Comparison of ENCODE assay signal across 7 mouse cellular contexts in the genomic region with DNA sequence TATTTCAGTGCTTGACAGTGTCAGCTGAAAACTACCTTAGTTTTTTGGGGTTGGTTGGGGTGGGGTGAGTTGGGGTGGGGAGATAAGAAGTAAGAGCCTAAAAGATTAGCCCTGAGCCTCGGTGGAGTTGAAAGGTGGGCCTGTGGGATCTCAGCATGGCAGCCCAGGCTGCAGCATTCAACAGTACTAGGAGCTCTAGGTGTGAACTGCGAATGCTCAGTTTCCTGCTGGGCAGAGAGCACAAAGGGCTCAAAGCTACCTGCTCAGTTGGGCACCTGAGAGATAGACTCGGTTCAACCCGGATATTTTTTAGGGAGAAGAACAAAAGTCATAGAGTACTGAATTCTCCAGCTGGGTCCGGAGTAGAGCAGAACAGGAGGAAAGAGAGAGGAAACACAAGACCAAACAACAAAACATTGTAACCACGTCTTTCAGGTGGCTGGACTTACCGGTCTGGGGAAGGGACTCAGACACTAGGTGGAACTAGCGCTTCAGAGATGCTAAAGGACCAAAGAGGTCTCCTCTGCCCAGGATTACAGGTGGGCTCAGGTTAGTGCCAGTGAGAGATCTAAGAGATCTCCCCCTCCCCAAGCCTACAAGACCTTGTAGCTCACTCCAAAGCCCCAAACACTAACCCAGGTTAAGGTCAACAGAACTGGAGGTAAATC. TPM values are rescaled to one million over a fixed set of nuclear protein-coding genes. Genes with fewer than 3 reads are reported as not detected.
DNase-seq lines count a peak whose midpoint lies in the region; ATAC-seq and TF ChIP-seq lines count a peak whose summit lies in the region.

No protein-coding gene starts in this region.

- WGBS in liver, embryonic 11.5 days = 9% methylated on average over 8 of the region's 8 CpGs
- WGBS in liver, postnatal 0 days (ENCODE audit: insufficient replicate concordance) = 4% methylated on average over 8 of the region's 8 CpGs
- 16% methylated on average over 8 of the region's 8 CpGs for WGBS in intestine, embryonic 14.5 days
- WGBS in olfactory bulb, adult 2 months = 22% methylated on average over 8 of the region's 8 CpGs

- TF ChIP-seq EP300 in liver, postnatal 0 days (IDR thresholded peaks at IDR 0.05; ENCODE audit: low read depth) = no peak

- H3K27ac ChIP-seq in liver, embryonic 11.5 days (ENCODE audit: low read depth, low read length) = no peak overlapping the region
- H3K27ac ChIP-seq in liver, postnatal 0 days (ENCODE audit: low read depth) = no peak overlapping the region
- peak overlapping the region; percentile 69; the same call in 1 of the 2 replicates for H3K27ac ChIP-seq in cortical plate, adult 2 months (ENCODE audit: insufficient read depth, low read length)
- H3K27ac ChIP-seq in intestine, embryonic 14.5 days (ENCODE audit: low read depth) = no peak overlapping the region
- peak overlapping the region; percentile 37 for H3K27ac ChIP-seq in olfactory bulb, adult 2 months (ENCODE audit: insufficient read depth, low read depth, low read length)

- TF ChIP-seq POLR2A in cortical plate, adult 2 months (IDR thresholded peaks at IDR 0.05; ENCODE audit: extremely low read depth, insufficient read depth, low read length) = no peak
- TF ChIP-seq POLR2A in olfactory bulb, adult 2 months (IDR thresholded peaks at IDR 0.05; ENCODE audit: insufficient read depth, low read depth, low read length) = no peak

- no peaks in the 10 kb centered on the region for H3K9me3 ChIP-seq in liver, embryonic 11.5 days (ENCODE audit: control insufficient read depth, low read length)
- H3K9me3 ChIP-seq in liver, postnatal 0 days (ENCODE audit: low read length) = no peaks in the 10 kb centered on the region
- no peaks in the 10 kb centered on the region for H3K9me3 ChIP-seq in intestine, embryonic 14.5 days (ENCODE audit: control insufficient read depth, low read length)

- ATAC-seq in liver, embryonic 11.5 days (replicated peaks; ENCODE audit: low FRiP score) = no peak
- no peak for ATAC-seq in liver, postnatal 0 days
- 0 out of 2 replicates have a peak, but pooled peaks have one; percentile 23 for ATAC-seq in intestine, embryonic 14.5 days (replicated peaks; ENCODE audit: low FRiP score, low TSS enrichment, low read depth)

- no peak overlapping the region for H3K9ac ChIP-seq in liver, embryonic 11.5 days (ENCODE audit: low read depth, low read length)
- no peak overlapping the region for H3K9ac ChIP-seq in liver, postnatal 0 days (replicated peaks)
- H3K9ac ChIP-seq in intestine, embryonic 14.5 days (ENCODE audit: low read length) = no peak overlapping the region

- 0 out of 2 replicates have a peak, but pooled peaks cover 5% of the 10 kb centered on the region for H3K27me3 ChIP-seq in liver, embryonic 11.5 days (replicated peaks; ENCODE audit: control insufficient read depth, insufficient read depth, low read length)
- peaks cover 3% of the 10 kb centered on the region; the same call in 1 of the 2 replicates for H3K27me3 ChIP-seq in liver, postnatal 0 days (ENCODE audit: insufficient read depth, low read length)
- H3K27me3 ChIP-seq in intestine, embryonic 14.5 days (replicated peaks; ENCODE audit: control insufficient read depth, insufficient read depth, low read length) = peaks cover 6% of the 10 kb centered on the region; the same call in 1 of the 2 replicates

- no peaks in the 10 kb centered on the region for H3K36me3 ChIP-seq in liver, embryonic 11.5 days (ENCODE audit: control insufficient read depth, insufficient read depth, low read length)
- H3K36me3 ChIP-seq in liver, postnatal 0 days (replicated peaks; ENCODE audit: insufficient read depth, low read length) = no peaks in the 10 kb centered on the region
- no peaks in the 10 kb centered on the region for H3K36me3 ChIP-seq in intestine, embryonic 14.5 days (ENCODE audit: control insufficient read depth, insufficient read depth, low read length)

- DNase-seq in liver, embryonic 11.5 days (ENCODE audit: low spot score) = no peak
- no peak for DNase-seq in liver, postnatal 0 days
- DNase-seq in intestine, embryonic 14.5 days (ENCODE audit: low spot score) = no peak
- no peak for DNase-seq in natural killer cell, adult 2 months (ENCODE audit: low spot score in 2 of 2)
- no peak for DNase-seq in embryo, embryonic 10.5 days (ENCODE audit: low spot score)

- no peaks in the 10 kb centered on the region for H3K4me1 ChIP-seq in liver, embryonic 11.5 days (replicated peaks; ENCODE audit: control insufficient read depth, insufficient read depth, low read length)
- H3K4me1 ChIP-seq in liver, postnatal 0 days (ENCODE audit: insufficient read depth) = no peaks in the 10 kb centered on the region
- H3K4me1 ChIP-seq in cortical plate, adult 2 months (ENCODE audit: control insufficient read depth, insufficient read depth, low read length) = no peaks in the 10 kb centered on the region
- no peaks in the 10 kb centered on the region for H3K4me1 ChIP-seq in intestine, embryonic 14.5 days (replicated peaks; ENCODE audit: control insufficient read depth, insufficient read depth, low read length)
- peaks cover 4% of the 10 kb centered on the region; the same call in 1 of the 2 replicates for H3K4me1 ChIP-seq in olfactory bulb, adult 2 months (ENCODE audit: control insufficient read depth, insufficient read depth, low read length)

- no peak for TF ChIP-seq CTCF in liver, postnatal 0 days (IDR thresholded peaks at IDR 0.05; ENCODE audit: low read depth)
- TF ChIP-seq CTCF in cortical plate, adult 2 months (IDR thresholded peaks at IDR 0.05; ENCODE audit: extremely low read depth, insufficient read depth, low read length) = peak; percentile 37
- TF ChIP-seq CTCF in olfactory bulb, adult 2 months (IDR thresholded peaks at IDR 0.05; ENCODE audit: insufficient read depth, low read depth, low read length) = no peak

- no peak overlapping the region for H3K4me2 ChIP-seq in liver, embryonic 11.5 days
- no peak overlapping the region for H3K4me2 ChIP-seq in liver, postnatal 0 days (ENCODE audit: low read depth, low read length)
- peak overlapping the region; percentile 77 for H3K4me2 ChIP-seq in intestine, embryonic 14.5 days (ENCODE audit: low read length)

- peak overlapping the region; percentile 29; the same call in 1 of the 2 replicates for H3K4me3 ChIP-seq in liver, embryonic 11.5 days (ENCODE audit: low read depth, low read length)
- H3K4me3 ChIP-seq in liver, postnatal 0 days (ENCODE audit: low read depth, low read length) = no peak overlapping the region
- H3K4me3 ChIP-seq in cortical plate, adult 2 months (ENCODE audit: insufficient read depth, low read length) = peak overlapping the region; percentile 74
- H3K4me3 ChIP-seq in intestine, embryonic 14.5 days (ENCODE audit: low read depth, low read length) = peak overlapping the region; percentile 41; the same call in 1 of the 2 replicates
- H3K4me3 ChIP-seq in olfactory bulb, adult 2 months (ENCODE audit: insufficient read depth, low read depth, low read length) = peak overlapping the region; percentile 96

RNA-seq across cellular contexts. Expression of a gene that starts 1.0 kb away (rescaled TPM):
- polyA plus RNA-seq in liver, embryonic 11.5 days (2014; fragmentation: Nextera tagmentation; extraction: Ambion mirVana) = 0.84 and 1.1 TPM in 2 replicates
- polyA plus RNA-seq in liver, postnatal 0 days (2015; fragmentation: Nextera tagmentation; extraction: Ambion mirVana) = not detected in 2 replicates
- polyA plus RNA-seq in cortical plate, adult 2 months (2012; rRNA removed) = 46.6 and 55.0 TPM in 2 replicates
- polyA plus RNA-seq in intestine, embryonic 14.5 days (2014; fragmentation: Nextera tagmentation; extraction: Ambion mirVana) = 3.1 and 3.3 TPM in 2 replicates
- not detected in 2 replicates for polyA plus RNA-seq in olfactory bulb, adult 2 months (2012; ENCODE audit: insufficient read depth, insufficient read length, low replicate concordance, missing spikeins)

Comparison
In these comparisons a context has a peak if more than half of its experiments do, and no peak if none do; other contexts are left out.
1. H3K27ac ChIP-seq: peak in cortical plate, adult 2 months (single experiment) and olfactory bulb, adult 2 months (single experiment); none in liver, embryonic 11.5 days (single experiment), liver, postnatal 0 days (single experiment) and intestine, embryonic 14.5 days (single experiment).